Mouse (Mus musculus) embryonic facial prominence, embryonic 10.5 days (tissue): Measurements from ENCODE around the gene Kdelc2. TPM values are rescaled to one million over a fixed set of nuclear protein-coding genes. Genes with fewer than 3 reads are reported as not detected.

ENCODE experiments used
- DNase-seq: peaks from one replicate; pipeline ENCODE4 v3.0.0-alpha.2; 2017; ENCODE audit warnings: low spot score
- H3K27ac ChIP-seq: fragments of 300-500 bp; sonication (generic); replicated peaks from 2 replicates; pipeline ENCODE4 v1.5.1; 2016; ENCODE audit warnings: mild to moderate bottlenecking
- H3K27me3 ChIP-seq: fragments of 300-500 bp; sonication (generic); replicated peaks from 2 replicates; pipeline ENCODE4 v1.6.1; 2016; ENCODE audit warnings: low read depth, mild to moderate bottlenecking; ENCODE audit not compliant: poor library complexity, severe bottlenecking
- H3K36me3 ChIP-seq: fragments of 300-500 bp; sonication (generic); replicated peaks from 2 replicates; pipeline ENCODE4 v1.6.1; 2016; ENCODE audit warnings: mild to moderate bottlenecking, moderate library complexity
- H3K4me1 ChIP-seq: fragments of 300-500 bp; sonication (generic); 2 replicates; pipeline ENCODE4 v1.6.1; 2016
- H3K4me3 ChIP-seq: fragments of 300-500 bp; sonication (generic); 2 replicates; pipeline ENCODE4 v1.5.1; 2016; ENCODE audit warnings: mild to moderate bottlenecking, moderate library complexity
- H3K9me3 ChIP-seq: fragments of 300-500 bp; sonication (generic); 2 replicates; pipeline ENCODE4 v1.6.1; 2016; ENCODE audit warnings: mild to moderate bottlenecking
- WGBS: fragments of 180-500 bp; shearing (Covaris S2); methylation state at CpG from one replicate; pipeline ENCODE4 v1.1.7; 2016; 5-methylcytosine and 5-hydroxymethylcytosine counted together
- polyA plus RNA-seq: library from polyadenylated mRNA; unstranded; fragments of >200 nt; fragmentation: Nextera tagmentation; extraction: Ambion mirVana; gene quantifications from 2 replicates; pipeline ENCODE4 v1.2.1, GENCODE M21; 2016

Kdelc2 gene
- polyA plus RNA-seq, 1 experiment from 2014 or later, result 9.7 TPM

DNA sequence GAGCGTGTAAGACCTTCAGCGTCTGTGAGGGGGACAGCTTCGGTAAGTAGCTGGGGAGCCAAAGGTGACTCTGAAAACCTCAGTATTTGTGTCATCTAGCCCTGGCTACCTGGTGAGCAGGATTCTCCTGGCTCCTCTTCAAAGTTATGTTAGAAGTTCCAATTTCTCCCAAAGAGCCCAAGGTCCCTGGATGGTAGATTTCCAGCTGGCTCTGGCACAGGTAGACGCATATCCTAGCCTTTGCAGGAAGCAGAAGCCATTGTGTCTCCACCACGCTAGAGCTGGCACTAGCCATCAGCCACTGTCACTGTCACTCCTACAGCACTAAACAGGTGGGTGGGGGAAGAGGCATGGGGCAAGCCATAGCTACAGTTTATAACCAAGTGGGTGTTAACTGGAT is 30.7 kb upstream of the Kdelc2 start:
- H3K9me3 ChIP-seq, result no peaks in the 10 kb centered on the region
- no peaks in the 10 kb centered on the region for H3K36me3 ChIP-seq
- H3K4me3 ChIP-seq, result no peak overlapping the region
- H3K27me3 ChIP-seq, result no peaks in the 10 kb centered on the region
- no peak overlapping the region for H3K27ac ChIP-seq
- DNase-seq, result no peak
- WGBS, result 90% methylated on average over 5 of the region's 5 CpGs
- H3K4me1 ChIP-seq, result peaks cover 4% of the 10 kb centered on the region; the same call in 1 of the 2 replicates

DNA sequence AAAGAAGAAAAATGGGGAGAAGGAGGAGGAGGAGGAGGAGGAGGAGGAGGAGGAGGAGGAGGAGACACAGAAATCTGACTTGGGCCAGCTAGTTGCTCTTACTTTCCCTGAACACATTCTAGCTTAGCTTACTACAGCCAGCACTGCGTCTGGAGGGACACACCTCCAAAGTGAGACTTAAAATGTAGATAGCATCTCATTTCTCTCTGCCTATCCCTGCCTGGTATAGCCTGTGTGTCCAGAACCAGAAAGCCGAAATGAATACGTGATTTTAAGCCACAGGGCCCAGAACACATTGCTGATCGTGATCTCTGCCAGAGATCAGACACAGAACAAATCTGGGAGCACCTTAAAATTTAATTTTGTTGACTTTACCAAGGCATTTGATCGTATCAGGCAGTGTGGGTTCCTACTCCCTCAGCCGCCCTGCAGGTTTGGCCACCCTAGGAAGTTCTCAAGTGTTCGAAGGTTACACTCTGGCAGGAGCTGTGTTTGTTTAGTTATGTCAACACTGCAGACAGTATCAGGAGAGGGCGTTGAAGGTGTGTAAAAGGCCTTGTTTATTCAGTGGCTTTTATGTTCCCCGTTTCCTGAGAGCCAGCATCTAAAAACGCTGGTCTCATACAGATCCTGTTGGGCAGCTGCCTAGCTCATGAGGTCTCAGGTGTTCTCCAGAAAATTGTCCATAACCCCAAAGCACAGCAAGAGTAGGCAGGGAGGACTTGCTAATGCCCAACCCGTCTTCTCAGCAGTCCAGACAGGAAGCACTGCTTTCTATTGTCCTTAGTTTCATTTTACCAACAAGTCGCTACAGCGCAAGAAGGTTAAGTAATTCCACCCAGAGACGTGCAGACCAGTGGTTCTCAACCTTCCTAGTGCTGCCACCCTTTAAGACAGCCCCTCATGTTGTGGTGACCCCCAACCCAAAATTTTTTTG is 27.3 kb upstream of the Kdelc2 start:
- no peak overlapping the region for H3K4me3 ChIP-seq
- H3K27me3 ChIP-seq, result no peaks in the 10 kb centered on the region
- H3K9me3 ChIP-seq, result no peaks in the 10 kb centered on the region
- no peak overlapping the region for H3K27ac ChIP-seq
- H3K4me1 ChIP-seq, result peaks cover 4% of the 10 kb centered on the region; the same call in 1 of the 2 replicates
- 59% methylated on average over 14 of the region's 14 CpGs for WGBS
- peak; percentile 10 for DNase-seq
- H3K36me3 ChIP-seq, result no peaks in the 10 kb centered on the region

DNA sequence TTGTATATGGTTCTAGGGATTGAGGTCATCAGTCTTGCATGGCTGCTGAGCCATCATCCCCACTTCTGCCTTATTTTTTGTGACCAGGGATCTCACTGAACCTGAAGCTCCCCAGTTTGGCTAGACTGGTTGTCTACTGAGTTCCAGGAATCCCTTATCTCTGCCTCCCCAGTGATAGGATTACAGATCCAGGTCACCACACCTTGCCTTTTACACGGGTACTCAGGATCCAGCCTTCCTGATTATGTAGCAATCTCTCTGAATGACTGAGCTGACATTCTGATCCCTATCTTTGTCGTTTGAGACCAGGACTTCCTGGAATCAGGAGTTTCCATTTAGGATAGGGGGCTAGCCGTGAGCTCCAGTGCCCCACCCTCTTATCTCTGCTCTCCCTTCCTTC is 12.5 kb upstream of the Kdelc2 start:
- WGBS, result 69% methylated on average over 3 of the region's 3 CpGs
- no peak for DNase-seq
- no peaks in the 10 kb centered on the region for H3K27me3 ChIP-seq
- H3K36me3 ChIP-seq, result no peaks in the 10 kb centered on the region
- no peak overlapping the region for H3K27ac ChIP-seq
- no peaks in the 10 kb centered on the region for H3K9me3 ChIP-seq
- H3K4me3 ChIP-seq, result no peak overlapping the region
- H3K4me1 ChIP-seq, result no peaks in the 10 kb centered on the region

DNA sequence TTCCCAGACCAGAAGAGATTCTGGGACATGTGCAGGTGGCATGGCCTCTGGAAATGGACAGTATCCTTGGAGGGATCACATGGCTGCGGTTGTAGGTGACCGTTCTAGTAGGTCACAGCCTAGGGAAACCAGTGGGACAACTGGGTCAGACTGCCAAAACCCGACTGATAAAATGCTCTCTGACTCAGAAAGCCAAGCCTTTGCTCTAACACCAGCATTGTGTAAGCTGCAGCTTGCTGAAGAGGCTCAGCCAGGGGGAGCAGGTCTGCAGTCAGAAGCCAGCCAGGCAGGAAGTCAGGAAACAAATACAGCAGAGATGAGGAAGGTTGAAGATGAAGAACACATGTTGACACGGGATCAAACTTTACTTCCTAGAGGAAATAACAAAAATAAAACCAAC is 7.9 kb upstream of the Kdelc2 start:
- WGBS, result 80% methylated on average over 4 of the region's 4 CpGs
- Histone ChIP-seq H3K4me1 (no peaks in the 10 kb centered on the region), H3K36me3 (no peaks in the 10 kb centered on the region), H3K27ac (no peak overlapping the region), H3K9me3 (no peaks in the 10 kb centered on the region), H3K27me3 (no peaks in the 10 kb centered on the region), H3K4me3 (no peak overlapping the region)
- no peak for DNase-seq

DNA sequence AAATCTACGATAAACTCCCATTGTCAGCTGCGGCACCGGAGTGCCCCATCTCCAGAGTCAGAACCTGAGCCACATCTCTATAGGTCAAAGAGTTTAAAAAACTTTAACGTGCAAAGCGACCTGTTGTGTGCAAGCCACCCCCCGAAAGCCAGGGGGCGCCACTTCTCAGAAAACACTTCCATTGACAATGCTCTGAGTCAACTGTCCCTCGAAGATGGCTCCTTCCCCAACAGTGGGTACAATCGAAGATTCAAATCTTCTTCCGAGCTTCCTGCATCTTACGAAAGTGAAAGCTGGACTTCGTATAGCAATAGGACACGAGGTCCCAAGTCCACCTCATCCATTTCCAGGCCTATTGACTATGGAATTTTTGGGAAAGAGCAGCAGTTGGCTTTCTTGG is 7.0 kb upstream of the Kdelc2 start:
- no peak for DNase-seq
- no peak overlapping the region for H3K4me3 ChIP-seq
- 85% methylated on average over 13 of the region's 13 CpGs for WGBS
- no peaks in the 10 kb centered on the region for H3K9me3 ChIP-seq
- H3K27me3 ChIP-seq, result no peaks in the 10 kb centered on the region
- no peak overlapping the region for H3K27ac ChIP-seq
- no peaks in the 10 kb centered on the region for H3K36me3 ChIP-seq
- H3K4me1 ChIP-seq, result no peaks in the 10 kb centered on the region

DNA sequence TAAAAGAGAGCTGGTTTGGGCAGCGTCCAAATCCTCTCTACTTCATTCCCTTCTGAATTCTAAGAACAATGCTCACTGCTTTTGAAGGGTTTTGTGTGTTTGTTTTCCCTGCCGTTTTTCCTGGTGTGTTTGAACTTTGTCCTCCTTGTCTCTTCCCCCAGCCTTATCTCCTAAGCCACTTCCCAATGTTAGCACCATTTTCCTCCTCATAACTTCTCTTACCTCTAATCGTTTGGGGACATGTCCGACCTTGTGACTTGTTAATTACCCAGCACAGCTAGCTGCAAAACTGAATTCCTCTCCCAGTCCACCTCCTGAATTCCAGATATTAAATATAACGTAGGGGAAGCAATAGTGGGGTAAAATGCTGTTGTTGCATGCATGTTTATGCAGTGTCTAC is 6.2 kb upstream of the Kdelc2 start:
- Histone ChIP-seq H3K4me1 (no peaks in the 10 kb centered on the region), H3K4me3 (no peak overlapping the region), H3K36me3 (no peaks in the 10 kb centered on the region), H3K27me3 (no peaks in the 10 kb centered on the region), H3K27ac (no peak overlapping the region), H3K9me3 (no peaks in the 10 kb centered on the region)
- whole genome bisulfite sequencing, result 68% methylated on average over 5 of the region's 5 CpGs
- DNase-seq, result no peak

DNA sequence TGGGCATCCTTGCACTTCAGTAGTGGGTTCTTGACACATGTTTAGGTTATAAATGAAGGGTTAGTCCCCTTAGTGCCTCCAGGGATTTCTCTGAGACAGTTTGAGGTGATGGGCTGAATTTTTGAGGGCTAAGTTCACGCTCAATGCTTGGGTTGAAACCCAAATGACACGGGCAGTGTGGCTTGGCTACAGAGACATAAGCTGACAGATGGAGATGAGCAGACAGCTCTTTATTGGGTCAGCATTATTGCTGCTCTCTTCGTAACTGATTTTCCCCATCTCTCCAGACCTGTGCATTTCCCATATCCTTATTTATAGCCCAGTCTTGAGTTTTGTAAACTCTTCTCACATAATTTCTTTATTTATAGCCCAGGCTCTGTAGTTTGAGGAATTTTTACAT is 5.7 kb upstream of the Kdelc2 start:
- no peak overlapping the region for H3K27ac ChIP-seq
- no peaks in the 10 kb centered on the region for H3K36me3 ChIP-seq

DNA sequence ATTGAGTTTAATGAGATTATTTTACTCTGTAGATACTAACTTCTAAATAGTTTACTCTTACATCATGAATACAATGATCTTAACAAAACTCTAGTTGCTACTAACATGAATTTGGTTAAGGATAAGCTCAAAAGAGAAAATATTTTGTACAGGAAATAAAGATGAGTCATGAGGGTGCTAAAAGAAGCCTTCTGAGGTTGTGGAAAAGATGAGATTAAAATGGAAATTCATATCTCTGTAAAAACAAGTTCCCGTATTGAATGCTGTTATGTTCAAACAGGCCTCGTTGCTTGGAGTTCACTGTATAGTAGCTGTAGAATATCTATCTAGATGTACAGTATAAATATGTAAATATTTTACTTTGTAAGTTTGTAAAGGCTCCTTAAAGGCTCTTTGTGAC is 3.2 kb upstream of the Kdelc2 start:
- peaks cover 9% of the 10 kb centered on the region for H3K4me1 ChIP-seq
- WGBS, result 85% methylated on average over 2 of the region's 2 CpGs
- H3K4me3 ChIP-seq, result no peak overlapping the region
- H3K9me3 ChIP-seq, result no peaks in the 10 kb centered on the region
- H3K27me3 ChIP-seq, result no peaks in the 10 kb centered on the region
- DNase-seq, result no peak
- no peak overlapping the region for H3K27ac ChIP-seq
- no peaks in the 10 kb centered on the region for H3K36me3 ChIP-seq

More for the DNA sequence above, 5.7 kb upstream of the Kdelc2 start:
- Histone ChIP-seq H3K4me3 (no peak overlapping the region), H3K9me3 (no peaks in the 10 kb centered on the region), H3K4me1 (no peaks in the 10 kb centered on the region), H3K27me3 (no peaks in the 10 kb centered on the region)
- no peak for DNase-seq
- WGBS, result 77% methylated on average over 3 of the region's 3 CpGs

DNA sequence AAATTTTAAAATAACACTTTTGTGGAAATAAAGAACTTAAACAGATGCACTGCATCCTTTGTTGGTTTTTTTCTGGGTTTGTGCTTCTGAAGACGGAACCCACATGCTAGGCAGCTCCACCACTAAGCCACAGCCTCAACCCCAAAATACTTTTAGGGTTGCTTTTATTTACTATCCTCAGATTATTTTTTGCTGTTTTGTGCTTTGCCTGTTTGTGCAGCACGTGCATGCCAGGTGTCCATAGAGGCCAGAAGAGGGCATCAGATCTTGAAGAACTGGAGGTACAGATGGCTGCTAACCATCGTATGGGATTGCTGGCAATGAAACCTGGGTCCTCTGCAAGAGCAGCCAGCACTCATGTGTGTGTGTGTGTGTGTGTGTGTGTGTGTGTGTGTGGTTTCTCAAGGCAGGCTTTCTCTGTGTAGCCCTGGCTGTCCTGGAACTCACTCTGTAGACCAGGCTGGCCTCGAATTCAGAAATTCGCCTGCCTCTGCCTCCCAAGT is 2.7 kb upstream of the Kdelc2 start:
- Histone ChIP-seq H3K27me3 (no peaks in the 10 kb centered on the region), H3K4me1 (peaks cover 9% of the 10 kb centered on the region), H3K36me3 (no peaks in the 10 kb centered on the region), H3K9me3 (no peaks in the 10 kb centered on the region), H3K4me3 (no peak overlapping the region), H3K27ac (no peak overlapping the region)
- no peak for DNase-seq
- WGBS, result 85% methylated on average over 5 of the region's 5 CpGs

DNA sequence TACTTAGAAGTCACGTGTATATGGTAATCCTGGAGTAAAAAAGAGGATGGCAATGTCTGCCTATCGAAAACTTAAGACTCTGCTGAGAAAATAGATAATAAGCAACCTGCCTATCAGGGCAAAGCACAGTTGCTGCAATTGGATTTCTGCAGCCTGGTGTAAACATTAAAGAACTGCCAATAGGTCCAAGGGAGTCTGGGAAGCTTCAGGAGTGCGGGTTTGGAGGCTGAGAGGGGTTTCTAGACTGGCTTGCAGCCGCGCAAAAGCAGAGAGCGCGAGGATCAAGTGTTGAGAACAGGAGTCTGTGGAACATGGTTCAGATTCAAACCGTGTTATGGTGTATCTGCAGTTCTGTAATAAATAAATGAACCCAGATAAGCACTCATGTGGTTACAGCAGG is 1.0 kb downstream of the Kdelc2 start:
- DNase-seq, result no peak
- H3K27me3 ChIP-seq, result no peaks in the 10 kb centered on the region
- peak overlapping the region; percentile 87 for H3K4me3 ChIP-seq
- no peaks in the 10 kb centered on the region for H3K9me3 ChIP-seq
- H3K36me3 ChIP-seq, result no peaks in the 10 kb centered on the region
- WGBS, result 10% methylated on average over 8 of the region's 8 CpGs
- H3K27ac ChIP-seq, result peak overlapping the region; percentile 98
- peaks cover 9% of the 10 kb centered on the region for H3K4me1 ChIP-seq

DNA sequence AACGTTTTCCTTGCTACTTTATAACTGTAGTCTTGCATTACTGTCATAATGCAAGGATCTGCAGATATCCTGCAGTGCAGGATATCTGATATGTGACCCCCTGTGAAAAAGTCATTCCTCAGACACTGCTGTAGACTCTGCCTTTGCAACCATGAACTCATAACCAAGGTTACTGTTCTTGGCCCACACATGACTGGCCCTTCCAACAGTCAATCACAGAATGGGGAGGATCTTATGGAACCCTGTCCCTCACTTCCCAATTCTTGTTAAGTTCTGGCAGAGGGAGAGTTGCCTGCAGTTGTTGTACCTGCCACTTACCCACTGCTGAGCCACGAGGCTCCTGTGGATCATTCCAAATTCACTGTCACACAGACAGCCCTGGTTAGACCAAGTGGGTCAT is 3.6 kb downstream of the Kdelc2 start:
- Histone ChIP-seq H3K27ac (no peak overlapping the region), H3K4me3 (no peak overlapping the region), H3K4me1 (peaks cover 9% of the 10 kb centered on the region), H3K9me3 (no peaks in the 10 kb centered on the region), H3K27me3 (no peaks in the 10 kb centered on the region), H3K36me3 (peaks cover 5% of the 10 kb centered on the region)
- no peak for DNase-seq
- WGBS, result 70% methylated on average over 2 of the region's 2 CpGs

DNA sequence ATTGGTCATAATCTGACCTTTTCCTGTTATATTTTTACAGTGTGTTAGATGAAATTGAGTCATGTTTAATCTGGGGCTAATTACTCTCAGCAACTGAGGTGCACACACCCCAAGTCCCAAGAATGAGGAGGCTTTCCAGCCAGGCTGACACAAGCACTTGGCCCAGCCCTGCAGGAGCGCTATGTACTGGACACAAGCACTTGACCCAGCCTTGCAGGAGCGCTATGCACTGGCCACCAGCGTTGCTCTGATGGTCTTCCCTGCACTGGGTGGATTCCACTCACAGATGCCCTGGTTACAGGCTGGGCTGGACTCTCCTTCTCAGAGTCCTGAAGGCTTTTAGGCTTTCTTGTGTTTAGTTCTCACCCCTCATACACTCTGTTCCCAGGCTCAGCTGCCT is 5.3 kb downstream of the Kdelc2 start:
- no peak for DNase-seq
- Histone ChIP-seq H3K27me3 (no peaks in the 10 kb centered on the region), H3K4me3 (no peak overlapping the region), H3K36me3 (peaks cover 5% of the 10 kb centered on the region), H3K9me3 (no peaks in the 10 kb centered on the region), H3K27ac (no peak overlapping the region), H3K4me1 (peaks cover 9% of the 10 kb centered on the region)
- 87% methylated on average over 3 of the region's 3 CpGs for WGBS

DNA sequence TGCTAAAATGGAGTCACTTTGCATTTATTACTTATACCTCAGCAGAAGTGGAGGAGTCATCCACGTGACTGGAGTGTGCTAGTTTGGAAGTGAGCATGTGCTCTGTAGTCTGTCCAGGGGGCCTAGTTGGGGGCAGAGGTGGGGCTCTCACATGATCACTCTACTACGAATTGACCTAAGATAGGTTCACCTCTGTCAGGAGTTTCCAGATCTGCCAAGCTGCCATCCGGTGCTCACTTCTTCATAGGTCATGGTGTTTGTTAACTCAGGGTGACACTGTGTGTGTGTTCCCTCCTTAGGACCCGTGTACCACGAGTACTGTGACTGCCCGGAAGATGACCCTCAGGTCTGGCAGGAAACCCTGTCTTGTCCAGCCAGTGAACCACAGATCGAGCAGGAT is 6.3 kb downstream of the Kdelc2 start:
- Histone ChIP-seq H3K27me3 (no peaks in the 10 kb centered on the region), H3K27ac (no peak overlapping the region), H3K36me3 (peaks cover 5% of the 10 kb centered on the region), H3K4me1 (peaks cover 2% of the 10 kb centered on the region), H3K9me3 (no peaks in the 10 kb centered on the region), H3K4me3 (no peak overlapping the region)
- no peak for DNase-seq
- 80% methylated on average over 7 of the region's 7 CpGs for WGBS
